Mouse (Mus musculus) liver, embryonic 14.5 days (tissue): ENCODE data around the gene St5.

Experiments
- CTCF ChIP-seq: IDR thresholded peaks from 2 replicates; pipeline ENCODE4 v1.5.1; 2016; ENCODE audit warnings: antibody characterized with exemption, low read depth, control low read depth
- EP300 ChIP-seq: IDR thresholded peaks from 2 replicates; pipeline ENCODE4 v1.6.1; 2016; ENCODE audit warnings: antibody characterized with exemption, low read depth

DNA sequence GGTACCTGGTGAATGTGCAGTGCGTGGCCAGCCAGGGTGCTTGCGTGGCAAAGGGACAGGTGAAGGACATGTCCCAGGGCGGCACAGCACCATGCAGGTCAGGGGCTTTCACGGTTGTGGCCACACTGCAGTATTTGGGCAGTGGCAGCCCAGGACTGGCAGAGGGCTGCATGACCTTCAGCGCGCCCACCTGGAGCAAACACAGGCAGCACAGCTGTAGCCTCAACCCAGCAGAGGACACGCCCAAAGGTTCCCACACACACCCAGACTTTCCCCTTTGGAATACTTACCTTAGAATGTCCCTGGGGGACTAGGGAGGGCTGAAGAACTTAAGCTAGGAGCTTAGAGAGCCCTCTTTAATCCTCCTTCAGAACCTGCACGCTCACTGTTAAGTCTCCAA is 19.7 kb upstream of the St5 start:
- TF ChIP-seq CTCF (no peak), EP300 (no peak)
